Mouse (Mus musculus): ENCODE measurements around the gene Phlpp2. TPM values are rescaled to one million over a fixed set of nuclear protein-coding genes. Genes with fewer than 3 reads are reported as not detected.
A peak's percentile ranks its signal among the peaks of the same experiment; 100 is the strongest.
"Not testable (repeated sequence)": the region's sequence is repeated elsewhere in the genome, so short reads cannot be mapped to it uniquely, and the experiment has no call there.

Phlpp2 gene
- total RNA-seq (2022), result 1 to 10 TPM; 3.1 to 4.8 (median 4.2) TPM

DNA sequence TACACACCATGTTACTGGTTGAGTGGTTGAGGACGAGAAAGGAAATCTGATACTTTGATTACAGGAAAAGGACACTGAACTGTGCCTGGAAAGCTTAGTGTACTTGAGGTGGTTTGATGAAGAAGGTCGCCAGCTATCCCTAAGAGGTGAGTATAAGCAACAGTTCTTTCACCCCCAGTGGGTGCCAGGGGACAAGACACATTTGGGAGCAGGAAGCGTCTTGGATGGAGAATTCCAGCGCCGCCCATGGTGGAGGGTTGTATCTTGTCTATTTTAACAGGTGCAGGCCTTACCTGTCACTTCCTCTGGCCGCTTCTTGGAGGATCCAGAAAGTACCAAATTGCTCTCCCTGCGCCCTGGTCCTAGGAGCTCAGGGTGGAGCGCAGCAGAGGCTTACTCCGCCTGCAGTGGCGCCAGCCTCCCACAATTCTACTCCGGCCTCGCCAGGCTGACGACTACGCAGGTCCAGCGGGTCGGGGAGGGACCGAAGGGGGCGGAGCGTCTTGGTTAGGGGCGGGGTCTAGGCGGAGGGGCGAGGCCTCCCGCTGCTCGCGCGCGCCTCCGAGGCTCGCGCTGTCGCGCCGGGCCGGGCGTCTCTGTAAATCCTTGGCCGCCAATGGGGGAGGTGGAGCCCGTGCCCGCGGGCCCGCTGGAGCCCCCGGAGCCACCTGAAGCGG, at the start of gene Phlpp2:
Gene Phlpp2 (plus strand): TSS at position 540 of the 677 bp plus-strand sequence.
- DNase-seq (ENCODE audit: low spot score), result peak; percentile 94

DNA sequence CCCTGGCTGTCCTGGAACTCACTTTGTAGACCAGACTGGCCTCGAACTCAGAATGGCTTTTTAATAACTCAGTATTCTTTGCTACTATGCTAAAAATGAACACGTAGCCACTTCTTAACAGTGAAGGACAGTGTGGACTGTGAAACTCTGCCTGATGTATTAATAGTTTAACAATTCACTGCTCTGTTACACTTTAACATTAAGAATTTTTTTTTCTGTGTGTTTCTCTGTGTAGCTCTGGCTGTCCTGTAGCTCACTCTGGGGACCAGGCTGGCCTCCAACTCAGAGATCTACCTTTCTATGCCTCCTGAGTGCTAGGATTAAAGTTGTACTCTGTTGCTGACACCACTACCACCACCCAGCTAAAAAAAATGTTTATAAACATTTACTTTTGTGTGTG, 44.8 kb upstream of the Phlpp2 start:
- no peak for DNase-seq (ENCODE audit: low spot score)

DNA sequence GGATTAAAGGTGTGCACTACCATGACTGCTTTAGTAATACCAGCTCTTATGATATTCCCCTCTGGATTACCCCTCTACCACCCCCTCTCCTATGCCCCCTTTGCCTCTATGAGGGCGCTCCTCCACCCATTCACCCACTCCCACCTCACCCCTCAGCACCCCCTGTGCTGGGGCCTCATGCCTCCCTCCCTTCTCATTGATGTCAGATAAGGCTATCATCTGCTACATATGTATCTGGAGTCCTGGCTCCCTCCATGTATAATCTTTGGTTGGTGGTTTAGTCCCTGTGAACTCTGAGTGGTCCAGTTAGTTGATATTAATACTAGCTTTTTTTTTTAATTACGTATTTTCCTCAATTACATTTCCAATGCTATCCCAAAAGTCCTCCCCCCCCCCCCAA, 28.5 kb upstream of the Phlpp2 start:
- DNase-seq (ENCODE audit: low spot score), result no peak

DNA sequence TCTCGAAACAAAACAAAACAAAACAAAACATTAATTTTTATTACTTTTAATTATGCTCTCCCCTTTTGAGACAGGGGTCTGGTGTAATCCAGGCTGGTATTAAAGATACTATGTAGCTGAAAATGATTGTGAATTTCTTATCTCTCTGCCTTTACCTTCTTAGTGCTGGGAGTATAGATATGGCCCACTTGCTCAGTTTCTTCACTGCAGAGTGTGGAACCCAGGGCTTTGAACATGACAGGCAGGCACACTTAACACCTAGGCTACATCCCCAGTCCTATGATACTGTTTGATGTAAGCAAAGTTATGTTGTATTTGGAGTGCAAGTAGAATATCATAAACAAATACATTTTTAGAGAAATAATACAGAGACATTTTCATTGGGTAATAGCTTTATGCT, 25.9 kb upstream of the Phlpp2 start:
- DNase-seq (ENCODE audit: low spot score), result no peak

DNA sequence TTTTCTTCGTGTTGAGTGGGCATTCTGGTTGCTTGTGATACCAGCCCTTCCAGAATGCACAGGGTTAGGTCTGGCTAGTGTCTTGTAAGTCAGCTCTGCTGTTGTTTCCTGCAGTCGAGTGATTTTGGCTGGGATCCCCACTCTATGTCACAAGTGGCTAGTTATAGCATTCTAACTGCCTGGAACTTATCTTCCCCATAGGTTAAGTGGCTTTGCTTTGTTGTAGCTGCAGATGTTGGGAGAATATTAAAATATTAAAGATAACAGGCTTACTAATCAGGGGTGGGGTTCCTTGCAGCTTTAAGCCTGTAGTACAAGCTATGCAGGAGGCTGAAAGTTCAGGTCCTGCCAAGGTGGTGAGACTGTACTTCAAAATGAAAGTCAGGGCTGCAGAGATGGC, 20.5 kb upstream of the Phlpp2 start:
- DNase-seq (ENCODE audit: low spot score), result no peak

DNA sequence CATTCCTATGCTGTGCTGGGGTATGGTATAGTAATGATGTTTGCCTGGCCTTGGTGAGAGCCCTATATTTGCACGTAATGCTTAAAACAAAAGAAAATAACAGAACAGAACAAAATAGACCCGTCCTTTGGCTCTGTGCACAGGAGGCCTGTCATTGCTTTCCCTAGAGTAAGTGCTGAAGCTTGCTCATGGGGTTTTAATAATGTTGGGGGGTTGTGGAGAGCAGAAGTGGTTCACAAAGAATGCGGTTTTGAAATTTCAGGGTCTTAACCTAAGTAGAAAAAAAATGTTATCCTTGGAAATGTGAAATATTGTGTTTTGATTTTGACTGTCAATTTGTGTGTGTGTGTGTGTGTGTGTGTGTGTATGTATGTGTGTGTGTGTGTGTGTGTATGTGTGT, 19.4 kb upstream of the Phlpp2 start:
- no peak for DNase-seq (ENCODE audit: low spot score)

DNA sequence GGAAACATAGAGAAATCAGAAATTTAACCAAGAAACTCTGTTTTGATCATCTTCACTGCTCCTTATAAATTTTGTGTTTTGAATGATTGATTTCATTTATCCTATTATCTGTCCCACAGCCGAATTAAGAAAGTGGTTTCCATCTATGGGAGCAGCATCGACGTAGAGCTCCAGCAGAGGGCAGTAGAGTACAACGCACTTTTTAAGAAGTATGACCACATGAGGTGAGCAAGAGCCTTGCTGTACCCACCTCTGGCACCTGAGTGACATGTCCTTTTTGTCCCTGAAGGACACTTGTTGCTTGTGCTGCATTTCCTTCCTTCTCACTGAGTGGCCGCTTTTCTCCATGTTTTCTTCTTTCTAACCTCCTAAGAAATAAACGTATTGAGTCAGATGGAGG, 14.9 kb upstream of the Phlpp2 start:
- DNase-seq (ENCODE audit: low spot score), result peak; percentile 63

DNA sequence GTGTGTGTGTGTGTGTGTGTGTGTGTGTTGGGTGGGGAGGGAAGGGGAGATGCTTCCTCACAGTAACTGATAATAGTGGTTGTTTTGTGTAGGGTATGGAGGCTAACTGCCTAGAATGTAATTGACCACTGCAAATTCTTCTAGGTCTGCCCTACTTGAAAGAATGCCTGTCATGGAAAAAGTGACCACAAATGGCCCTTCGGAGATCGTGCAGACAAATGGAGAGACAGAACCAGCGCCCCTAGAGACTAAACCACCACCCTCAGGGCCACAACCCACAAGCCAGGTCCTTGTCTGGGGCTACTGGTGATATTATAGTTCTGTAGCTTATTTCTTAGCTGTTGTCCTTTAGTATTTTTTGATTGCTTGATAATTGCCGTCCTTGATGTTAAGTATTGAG, 13.8 kb upstream of the Phlpp2 start:
- DNase-seq (ENCODE audit: low spot score), result no peak

DNA sequence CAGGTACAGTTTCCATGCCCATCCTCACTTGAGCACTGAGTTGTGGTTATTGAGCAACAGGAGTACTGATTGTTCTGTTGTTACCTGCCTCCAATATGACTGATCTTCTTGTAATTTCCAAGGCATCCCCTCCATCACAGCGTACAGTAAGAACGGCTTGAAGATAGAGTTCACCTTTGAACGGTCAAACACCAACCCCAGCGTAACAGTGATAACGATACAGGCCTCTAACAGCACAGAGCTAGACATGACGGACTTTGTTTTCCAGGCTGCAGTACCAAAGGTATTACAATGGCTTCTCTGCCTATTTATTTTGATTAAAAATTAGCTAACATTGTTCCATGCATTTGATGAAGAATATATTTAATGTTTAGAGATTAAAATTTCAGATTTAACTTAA, 12.9 kb upstream of the Phlpp2 start:
- DNase-seq (ENCODE audit: low spot score), result no peak

DNA sequence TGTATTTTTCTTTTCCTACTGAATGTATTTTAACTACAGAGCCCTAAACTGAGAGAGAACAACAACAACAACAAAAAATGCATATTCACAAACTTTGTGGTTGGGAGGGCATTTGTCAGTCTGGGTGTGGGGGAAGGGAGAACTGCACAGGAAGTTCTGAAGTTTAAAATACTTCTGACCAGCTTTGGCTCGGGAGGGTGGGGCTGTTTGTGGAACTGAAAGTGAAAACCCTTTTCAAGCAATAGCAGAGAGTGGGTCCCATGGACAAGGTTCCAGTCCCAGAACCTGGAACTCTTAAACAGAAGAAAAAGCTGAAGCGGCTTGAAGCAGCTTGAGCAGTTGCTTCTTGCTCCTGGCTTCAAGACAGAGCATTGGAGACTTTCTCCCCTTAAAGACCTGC, 4.9 kb upstream of the Phlpp2 start:
- DNase-seq (ENCODE audit: low spot score), result peak; percentile 60

DNA sequence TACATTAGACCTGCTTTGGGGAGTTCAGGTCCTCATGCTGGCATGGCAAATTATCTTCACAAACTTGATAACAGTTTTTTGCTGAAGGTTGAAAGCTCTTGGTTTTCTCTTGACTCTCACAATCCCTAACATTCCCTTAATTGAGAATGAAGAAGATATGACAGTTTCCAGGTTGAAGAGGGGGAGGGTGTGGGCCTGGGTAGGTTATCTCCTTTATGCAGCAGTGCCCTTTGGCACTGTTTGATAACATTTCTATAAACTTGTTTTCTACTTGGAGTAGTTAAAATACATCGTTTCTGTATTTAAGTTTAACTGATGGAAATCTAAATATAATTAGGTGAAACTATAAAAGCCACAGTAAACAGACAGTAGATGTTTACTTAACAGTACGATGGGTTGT, 3.5 kb upstream of the Phlpp2 start:
- DNase-seq (ENCODE audit: low spot score), result no peak

DNA sequence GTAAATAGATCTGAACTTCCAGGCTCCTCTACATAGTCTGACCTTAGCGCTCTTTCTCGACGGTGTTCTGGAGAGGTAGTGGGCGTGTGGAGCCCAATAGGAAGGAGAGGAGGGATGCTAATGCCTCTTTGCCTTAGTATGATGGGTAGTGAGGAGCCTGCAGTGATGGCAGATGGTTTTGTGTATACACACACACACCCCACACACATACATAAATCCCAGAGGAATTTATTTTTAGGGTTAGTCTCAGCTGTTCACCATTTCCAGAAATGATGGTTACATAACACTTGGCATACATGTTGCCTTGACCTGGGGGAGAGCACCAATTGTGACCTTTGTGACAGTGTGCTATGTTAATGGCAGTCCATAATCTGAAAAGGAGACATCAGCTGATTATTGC, 2.8 kb upstream of the Phlpp2 start:
- DNase-seq (ENCODE audit: low spot score), result no peak

DNA sequence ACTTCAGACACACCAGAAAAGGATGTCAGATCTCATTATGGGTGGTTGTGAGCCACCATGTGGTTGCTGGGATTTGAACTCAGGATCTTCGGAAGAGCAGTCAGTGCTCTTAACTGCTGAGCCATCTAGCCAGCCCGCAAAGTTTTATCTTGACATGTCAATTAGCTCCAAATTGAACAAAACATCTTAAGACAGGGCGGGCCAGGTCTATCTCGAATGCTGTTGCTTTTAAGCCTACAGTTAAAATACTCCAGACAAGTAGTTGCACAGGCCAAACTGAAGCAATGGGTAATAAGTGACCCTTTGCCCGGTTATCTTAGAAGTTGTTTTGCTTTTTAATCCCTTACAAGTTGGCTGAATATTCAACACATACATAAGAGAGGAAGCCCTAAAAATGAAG, 1.7 kb upstream of the Phlpp2 start:
- DNase-seq (ENCODE audit: low spot score), result no peak

DNA sequence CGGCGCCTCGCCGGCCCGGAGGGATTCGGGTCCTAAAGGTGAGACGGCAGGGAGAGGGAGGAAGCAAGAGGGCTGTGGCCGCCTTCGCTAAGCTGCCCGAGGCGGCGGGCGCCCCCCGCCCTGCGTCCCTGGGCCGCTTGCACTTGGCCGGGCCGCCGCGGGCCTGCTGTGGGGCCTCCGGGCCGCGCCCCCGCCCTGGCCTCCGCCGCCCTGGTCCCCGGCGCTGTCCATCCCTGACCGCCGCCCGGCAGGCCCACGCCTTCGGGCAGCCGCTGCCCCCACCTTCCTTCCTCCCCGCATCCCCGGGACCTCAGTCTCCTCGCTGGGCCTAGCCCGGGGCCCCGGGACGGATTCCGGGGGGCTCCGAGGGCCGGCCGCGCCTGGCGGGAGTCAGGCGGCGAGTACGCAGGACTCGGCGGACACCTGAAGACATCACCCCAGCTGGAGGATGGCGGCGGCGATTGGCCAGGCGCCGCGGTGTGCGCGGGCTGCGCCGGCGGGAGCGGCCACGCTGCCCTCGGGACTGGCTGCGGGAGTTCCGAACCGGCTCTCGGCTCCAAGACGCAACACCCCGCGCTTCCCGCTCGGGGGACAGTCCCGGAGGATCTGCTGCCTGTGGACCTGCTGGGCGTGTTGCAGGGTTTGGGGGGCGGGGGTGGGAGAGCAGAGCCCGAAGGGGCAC, 479 bp downstream of the Phlpp2 start:
- DNase-seq (ENCODE audit: low spot score), result peak; percentile 9

DNA sequence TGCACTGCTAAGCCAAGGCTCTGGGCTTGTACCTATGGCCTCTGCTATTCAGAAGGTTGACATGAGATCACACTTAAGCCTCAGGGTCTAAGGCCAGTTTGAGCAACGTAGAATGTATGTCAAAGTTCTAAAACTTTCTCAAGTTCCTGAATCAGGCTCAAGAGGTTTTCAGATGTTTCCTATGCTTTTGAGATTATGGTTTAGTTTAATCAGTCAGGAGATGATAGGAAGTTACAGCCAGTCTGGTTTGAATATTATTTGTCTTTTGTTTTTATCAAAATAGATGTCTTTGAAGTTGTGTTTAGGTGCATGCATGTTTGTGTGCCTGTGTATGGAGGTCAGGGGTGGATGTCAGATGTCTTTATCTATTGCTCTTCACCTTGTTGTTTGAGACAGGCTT, 2.7 kb downstream of the Phlpp2 start:
- DNase-seq (ENCODE audit: low spot score), result no peak

DNA sequence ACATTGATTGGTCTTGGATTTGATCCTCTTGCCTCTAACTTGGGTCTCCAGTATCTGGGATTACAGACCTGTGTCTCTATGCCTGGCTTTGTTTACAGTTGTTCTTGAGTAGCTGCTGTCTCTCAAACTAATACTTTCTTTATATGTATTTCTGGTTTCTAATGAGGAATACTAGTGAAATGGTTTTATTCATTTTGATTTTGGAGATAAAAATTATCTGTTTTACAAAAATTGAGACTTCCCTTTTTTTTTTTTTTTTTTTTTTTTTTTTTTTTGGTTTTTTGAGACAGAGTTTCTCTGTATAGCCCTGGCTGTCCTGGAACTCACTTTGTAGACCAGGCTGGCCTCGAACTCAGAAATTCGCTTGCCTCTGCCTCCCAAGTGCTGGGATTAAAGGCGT, 5.5 kb downstream of the Phlpp2 start:
- DNase-seq (ENCODE audit: low spot score), result not testable (repeated sequence)

DNA sequence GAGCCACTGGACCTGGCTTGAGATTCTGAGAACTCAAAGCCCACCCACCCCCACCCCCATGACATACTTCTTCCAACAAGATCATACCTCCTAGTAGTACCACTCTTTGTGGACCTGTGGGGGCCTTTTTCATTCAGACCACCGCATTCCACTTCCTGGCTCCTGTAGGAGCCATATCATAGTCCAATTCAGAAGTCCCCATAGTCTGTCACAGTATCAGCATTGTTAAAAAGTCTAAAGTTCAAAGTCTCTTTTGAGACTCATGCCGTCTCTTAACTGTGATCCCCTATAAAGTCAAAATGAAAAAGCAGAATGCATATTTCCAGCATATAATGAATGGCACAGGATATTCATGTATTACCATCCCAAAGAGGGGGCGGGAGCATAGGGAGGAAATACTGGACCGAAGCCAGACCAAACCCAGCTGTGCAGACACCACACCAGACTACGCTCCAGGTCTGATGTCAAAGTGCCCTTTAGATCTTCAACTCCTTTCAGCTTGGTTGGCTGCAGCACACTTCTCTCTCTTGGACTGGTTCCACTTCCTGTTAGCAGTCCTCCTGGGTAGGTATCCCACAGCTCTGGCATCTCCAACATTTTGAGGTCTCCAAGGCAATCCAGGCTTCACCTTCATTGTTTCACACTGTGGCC, 11.8 kb downstream of the Phlpp2 start:
- no peak for DNase-seq (ENCODE audit: low spot score)

DNA sequence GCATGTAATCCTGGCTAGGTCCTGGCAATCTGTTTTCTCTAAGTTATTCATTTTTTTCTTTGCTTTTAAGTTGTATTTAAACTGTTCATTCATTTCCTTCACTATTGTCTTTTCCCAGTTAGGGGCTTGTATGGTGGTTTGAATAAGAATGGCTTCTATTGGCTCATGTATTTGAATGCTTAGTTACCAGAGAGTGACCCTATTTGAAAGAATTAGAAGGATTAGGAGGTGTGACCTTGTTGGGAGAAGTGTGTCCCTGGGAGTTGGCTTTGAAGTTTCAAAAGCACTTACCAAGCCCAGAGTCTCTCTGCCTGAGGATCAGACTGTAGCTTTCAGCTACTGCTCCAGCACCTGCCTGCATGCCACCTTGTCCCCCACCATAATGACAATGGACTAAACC, 17.0 kb downstream of the Phlpp2 start:
- DNase-seq (ENCODE audit: low spot score), result no peak

DNA sequence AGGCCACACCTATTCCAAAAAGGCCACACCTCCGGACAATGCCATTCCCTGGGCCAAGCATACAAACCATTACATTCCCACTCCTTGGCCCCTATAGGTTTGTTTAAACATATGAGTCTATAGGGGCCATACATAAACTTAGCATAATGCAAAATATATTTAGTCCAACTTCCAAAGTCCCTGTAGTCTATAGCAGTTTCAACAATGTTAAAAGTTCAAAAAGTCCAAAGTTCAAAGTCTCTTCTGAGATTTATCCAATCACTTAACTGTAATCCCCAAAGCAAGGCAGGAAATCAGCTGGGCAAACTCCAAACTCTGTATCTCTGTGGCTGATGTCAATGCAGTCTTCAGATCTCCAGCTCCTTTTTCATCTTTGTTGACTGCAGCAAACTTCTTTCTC, 20.9 kb downstream of the Phlpp2 start:
- no peak for DNase-seq (ENCODE audit: low spot score)

DNA sequence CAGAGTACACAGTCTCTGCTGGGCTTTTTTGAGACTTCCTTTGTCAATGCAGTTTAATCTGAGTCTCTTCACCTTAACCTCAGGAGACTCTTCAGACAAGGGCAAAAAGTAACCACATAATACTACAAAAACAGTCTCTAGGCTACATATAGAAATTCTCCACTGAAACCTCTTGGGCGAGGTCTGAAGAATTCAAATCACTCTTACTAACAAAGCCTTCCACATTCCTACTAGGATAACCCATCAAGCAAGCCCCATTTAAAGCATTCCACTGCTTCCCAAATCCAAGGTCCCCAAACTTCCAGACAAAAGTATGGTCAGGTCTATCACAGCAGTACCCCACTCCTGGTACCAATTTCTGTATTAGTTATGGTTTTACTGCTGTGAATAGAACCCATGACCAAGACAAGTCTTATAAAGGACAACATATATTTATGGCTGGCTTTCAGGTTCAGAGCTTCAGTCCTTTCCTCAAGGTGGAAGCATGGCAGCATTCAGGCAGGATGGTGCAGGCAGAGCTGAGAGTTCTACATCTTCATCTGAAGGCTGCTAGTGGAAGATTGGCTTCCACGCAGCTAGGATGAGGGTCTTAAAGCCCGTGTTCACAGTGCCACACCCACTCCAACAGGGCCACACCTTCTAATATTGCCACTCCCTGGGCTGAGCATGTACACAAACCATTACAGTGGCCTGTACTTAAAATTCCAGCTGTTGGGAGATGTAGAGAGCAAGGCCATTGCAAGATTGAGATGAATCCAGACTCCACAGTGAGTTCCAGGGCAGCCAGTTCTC, 22.6 kb downstream of the Phlpp2 start:
- no peak for DNase-seq (ENCODE audit: low spot score)

DNA sequence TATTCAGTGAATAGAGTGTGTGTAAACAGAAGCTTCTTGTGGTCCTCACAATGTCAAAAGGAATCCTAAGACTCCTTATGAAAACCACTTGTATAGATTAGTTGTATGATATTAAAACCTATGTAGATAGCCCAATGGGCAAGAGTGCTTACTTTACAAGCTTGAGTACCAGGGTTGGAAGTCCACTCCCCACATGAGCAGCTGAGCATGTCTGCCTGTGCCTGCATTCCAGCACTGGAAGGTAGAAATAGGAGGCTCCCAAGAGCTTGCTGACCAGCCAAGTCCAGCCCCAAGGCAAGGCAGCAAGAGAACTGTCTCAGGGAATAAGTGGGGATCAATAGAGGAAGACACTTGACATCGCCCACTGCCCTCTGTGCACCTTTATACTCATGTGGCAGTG, 26.3 kb downstream of the Phlpp2 start:
- DNase-seq (ENCODE audit: low spot score), result no peak

DNA sequence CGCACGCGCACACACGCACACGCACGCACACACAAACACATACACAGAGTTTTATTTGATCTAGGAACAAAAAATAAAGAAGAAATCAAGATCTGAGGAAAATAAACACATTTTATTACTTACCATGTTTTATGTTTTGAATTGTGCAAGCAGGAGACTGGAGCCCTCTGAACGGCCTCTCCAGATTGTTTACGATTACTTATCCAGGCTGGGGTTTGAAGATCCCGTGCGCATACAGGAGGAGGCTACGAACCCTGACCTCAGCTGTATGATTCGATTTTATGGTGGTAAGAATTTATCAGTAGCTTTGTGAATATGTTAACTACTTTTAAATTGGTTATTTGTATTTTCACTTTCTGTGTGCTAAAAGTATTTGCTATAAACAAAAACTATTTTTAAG, 27.0 kb downstream of the Phlpp2 start:
- no peak for DNase-seq (ENCODE audit: low spot score)

Measured in heart, adult 8-10 months (tissue).